Mouse (Mus musculus): ENCODE data around the gene Gm9913.

The Gm9913 gene

DNA sequence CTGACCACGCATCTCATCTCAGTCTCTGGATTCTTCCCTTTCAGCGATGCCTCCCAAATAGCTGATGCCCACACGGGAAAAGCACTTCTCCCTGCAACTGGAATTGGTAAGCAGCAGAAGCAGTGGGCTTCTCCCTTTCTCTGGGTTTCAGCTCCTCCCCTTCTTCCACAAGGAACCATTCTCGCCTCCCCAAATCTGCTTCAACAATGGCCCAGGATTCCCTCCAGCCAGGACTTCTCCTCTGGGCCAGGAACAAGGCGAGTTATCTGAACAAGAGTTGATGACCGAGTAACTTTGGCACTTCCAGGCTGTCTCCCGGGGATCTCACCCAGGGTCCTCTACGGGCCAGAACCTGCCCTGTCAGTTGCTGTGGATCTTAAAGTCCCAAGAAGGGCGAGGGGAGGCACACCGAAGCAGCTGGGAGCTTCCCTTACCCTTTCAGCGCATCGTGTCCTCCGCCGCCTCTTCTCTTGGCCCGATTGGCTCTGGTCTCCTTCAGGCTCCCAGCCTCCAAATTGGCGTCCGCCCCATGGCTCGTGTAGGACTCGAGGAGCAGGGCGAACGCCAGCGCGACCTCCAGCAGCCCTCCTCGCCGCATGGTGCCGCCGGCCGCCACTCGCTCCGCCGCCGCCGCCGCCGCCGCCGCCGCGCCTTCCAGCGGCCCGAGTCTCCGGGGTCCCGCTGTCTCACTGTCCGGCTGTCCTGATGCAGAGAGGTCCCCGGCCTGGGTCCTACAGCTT lies at the start of gene Gm9913:
TSS of gene Gm9913 (plus strand) at position 84 of the 740 bp plus-strand sequence.
- peak; percentile 44 for DNase-seq (ENCODE audit: low spot score)

DNA sequence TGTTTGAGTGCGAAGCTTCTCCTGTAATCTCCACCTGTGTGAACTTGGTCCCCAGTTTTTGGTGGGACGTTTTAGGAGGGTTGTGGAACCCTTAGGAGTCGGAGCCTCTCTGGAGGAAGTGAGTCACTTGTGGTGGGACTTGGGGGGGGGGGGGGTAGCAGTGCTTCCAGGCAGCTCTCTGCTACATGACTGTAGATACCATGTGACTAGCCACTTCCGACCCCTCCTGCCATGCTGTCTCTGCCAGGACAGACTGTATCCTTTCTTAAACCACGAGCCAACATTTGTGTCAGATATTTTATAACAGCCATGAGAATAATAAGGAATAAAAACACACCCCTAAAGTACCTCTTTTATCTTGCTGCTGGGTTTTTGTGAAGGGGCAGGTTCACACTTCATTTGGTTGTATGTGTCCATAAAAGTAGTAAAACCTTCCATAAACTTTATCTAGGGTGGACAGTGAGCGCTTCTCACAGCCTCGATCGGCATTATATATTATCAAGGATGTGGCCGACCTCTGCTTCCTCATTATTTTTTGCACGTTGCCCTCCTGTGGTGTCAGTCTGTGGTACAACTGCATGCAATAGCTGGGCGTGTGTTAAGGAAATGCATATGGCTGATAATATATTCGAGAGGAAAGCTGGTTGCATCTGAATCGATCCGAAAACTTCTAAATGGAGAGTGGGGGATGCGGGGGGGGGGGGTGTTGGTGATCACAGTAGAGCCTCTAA lies 48.7 kb upstream of the Gm9913 start:
- DNase-seq (ENCODE audit: low spot score), result no peak

DNA sequence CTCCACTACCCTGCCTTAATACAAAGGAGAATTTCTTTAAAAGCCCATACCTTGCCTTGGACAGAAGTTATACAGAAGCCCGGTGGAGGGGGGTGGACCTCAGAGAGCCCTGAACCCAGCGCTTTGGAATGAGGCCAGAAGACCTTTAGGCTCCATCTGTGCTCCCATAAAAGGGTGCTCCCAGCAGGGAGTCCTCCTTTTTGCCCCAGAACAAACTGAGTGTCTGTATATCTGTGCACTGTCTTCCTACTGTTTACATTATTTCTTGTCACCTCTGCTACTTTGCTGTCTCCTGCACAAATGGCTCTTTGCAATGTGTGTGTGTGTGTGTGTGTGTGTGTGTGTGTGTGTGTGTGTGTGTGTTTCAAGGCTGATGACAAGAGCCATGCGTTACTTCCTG lies 45.8 kb upstream of the Gm9913 start:
- no peak for DNase-seq (ENCODE audit: low spot score)

DNA sequence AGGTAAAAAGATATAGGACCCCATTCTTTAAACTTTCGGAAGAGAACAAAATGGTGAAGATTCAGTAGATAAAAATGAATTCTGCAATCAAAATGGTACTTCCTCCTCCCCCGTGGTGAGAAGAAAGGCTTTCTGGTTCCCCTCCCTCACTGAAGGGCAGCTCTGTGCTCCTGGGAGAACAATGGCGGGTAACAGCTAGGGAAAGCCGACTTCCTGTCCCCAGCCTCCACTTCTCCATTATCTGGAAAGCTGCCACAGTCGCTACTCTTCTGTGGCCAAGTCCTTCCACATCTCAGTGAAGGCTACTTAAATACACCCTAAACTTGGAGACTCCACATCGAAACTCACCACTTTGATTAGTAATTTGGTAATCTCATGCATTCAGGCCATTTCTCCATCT lies 40.9 kb upstream of the Gm9913 start:
- no peak for DNase-seq (ENCODE audit: low spot score)

DNA sequence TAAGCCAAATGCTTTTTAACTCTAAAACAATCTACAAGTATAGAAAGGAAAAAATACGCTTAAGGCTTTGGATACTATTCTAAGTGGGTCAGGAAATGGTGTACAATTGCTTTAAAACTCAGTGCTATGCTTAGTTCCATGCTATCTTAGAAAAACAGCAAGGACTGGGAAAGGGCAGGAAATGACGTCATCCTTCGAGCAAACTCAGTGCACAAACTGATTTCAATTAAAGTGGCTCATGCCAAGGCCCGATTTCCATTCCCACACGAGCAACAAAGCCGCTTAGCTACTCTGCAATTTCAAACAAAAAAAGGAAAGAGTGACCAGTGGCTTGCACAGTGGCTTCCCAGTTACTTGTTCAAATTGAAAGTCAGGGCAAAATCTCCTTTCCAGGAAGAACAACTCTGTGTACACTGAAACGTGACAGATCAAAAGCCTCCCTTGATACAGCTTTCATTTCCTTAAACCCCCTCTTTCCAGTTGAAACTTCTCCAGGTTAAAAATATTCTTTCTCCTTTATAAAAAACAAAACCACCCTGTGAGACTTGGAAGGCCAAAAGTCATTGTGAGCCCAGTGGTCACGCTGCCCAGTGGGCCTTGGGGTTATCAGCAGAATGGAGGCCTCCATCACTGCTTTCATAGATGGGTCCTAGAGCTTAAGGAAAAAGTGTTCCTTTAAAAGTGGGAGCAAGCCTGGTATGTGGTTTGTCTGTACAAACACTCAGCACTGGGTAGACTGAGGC lies 34.2 kb upstream of the Gm9913 start:
- DNase-seq (ENCODE audit: low spot score), result no peak

GRCm38 (mm10) chr2:125471721-125472120 lies 33.2 kb upstream of the Gm9913 start:
- no peak for DNase-seq (ENCODE audit: low spot score)

- no peak for DNase-seq (ENCODE audit: low spot score)
These were observed 31.7 kb upstream of the Gm9913 start for GRCm38 (mm10) chr2:125473228-125473627.

- no peak for DNase-seq (ENCODE audit: low spot score)
These were observed 30.2 kb upstream of the Gm9913 start for GRCm38 (mm10) chr2:125474690-125475089.

DNA sequence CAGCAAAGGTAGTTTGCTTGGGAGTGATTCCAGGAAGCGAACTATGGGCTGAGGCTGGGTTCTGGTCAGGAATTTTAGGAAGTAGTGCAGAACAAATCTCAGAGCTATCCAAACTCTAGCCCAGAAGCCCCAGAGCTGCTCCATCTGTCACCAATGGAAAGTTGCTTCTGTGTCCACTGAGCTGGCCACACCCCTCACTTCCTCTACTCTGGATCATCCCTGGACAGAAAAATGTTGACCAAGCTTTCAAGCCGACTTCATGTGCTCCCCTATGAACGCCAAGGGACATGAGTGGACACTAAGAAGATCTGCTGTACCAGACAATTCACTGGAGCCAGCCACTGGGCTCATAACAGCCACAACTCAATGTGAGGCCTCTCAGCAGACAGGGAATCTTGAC lies 28.7 kb upstream of the Gm9913 start:
- no peak for DNase-seq (ENCODE audit: low spot score)

- no peak for DNase-seq (ENCODE audit: low spot score)
These were observed 27.5 kb upstream of the Gm9913 start for GRCm38 (mm10) chr2:125477367-125477766.

DNA sequence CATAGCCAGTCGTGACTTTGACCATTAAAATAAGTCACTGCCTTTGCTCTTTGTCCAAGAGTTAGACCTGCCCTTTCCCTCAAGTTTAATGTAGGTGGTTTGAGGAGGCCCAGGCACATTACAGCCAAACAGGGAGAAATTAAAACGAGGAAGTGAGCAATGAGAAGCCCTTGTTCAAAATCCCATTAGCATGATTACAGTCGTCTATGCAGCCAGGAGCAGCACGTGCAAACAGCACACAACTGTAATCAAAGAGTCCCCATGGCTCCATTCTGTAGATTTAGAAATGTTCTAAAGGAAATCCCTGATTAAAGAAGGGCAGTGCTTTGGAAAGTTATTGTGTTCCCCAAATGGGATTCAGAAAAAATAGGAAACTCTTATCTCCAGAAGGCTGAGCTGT lies 26.2 kb upstream of the Gm9913 start:
- DNase-seq (ENCODE audit: low spot score), result no peak

DNA sequence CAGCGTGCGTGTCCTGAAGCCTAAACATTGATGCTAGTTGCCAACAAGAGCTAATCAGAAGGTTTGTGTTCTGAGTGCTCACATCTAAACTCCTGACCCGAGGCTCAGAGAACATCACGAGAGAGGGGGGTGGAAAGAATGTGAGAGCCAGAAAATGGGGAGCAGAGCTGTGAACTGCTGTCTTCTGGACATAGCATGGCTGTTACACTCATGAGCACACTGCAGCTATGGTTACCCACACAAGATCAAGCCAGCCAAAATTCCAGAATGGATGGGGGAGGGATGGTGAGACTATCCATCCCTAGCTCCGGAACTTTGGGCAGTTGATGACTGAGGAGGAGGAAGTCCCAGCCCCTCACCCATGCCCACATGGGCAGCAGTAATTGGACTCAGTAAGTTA lies 24.8 kb upstream of the Gm9913 start:
- DNase-seq (ENCODE audit: low spot score), result no peak

GRCm38 (mm10) chr2:125481116-125481515 lies 23.8 kb upstream of the Gm9913 start:
- no peak for DNase-seq (ENCODE audit: low spot score)

DNA sequence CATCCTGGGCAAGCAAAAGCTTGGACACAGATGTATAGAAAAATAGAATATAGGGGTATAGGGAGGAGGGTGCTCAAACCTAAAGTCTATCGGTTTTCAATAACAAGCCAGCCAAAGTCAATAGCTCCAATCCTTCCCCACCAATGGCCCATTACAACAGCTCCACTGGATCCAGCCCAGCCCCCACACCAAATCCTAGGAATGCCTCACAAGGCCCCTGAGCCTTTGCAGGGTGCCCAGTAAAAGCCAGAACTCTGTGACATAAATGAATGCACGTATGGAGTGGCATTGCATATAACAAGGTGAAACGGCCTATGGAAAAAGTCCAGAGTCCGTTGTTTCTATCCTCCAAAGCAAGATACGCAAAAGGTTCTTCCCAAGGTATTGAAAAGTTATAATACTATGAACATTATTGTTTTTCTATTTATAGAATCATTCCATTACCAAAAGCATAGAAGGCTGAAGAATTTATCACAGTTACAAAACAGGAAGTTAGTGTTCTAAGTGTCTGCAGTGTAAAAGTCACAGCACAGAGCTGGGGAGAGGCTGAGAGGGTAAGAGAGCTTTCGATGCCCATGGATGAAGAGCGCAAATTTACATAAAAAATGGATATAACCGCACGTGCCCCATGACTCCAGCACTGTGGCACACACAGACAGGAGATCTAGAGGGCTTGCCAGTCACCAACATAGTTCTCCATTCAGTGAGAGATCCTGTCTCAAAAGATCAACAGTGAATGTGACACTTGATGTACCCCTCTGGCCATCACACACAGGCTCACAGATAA lies 23.2 kb upstream of the Gm9913 start:
- no peak for DNase-seq (ENCODE audit: low spot score)

DNA sequence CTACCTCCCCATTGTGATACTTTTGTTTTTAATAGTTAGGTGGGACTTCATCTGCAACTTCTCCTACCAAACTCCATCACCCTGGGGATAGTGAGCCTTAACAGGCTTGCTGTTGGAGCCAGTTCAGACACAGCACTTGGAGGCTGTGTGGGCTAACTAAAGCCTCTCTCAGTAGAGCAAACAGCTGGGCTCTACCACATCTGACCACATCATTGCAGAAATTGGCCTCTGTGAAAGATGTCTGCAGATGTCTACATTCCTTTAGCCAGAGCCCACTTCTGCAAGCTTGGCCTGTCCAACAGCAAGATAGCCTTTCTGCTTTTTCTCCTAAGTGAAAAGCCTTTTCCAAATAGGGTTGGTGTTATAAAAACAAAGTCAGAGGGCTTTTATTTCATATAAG lies 20.7 kb upstream of the Gm9913 start:
- no peak for DNase-seq (ENCODE audit: low spot score)

- DNase-seq (ENCODE audit: low spot score), result no peak
These were observed 20.0 kb upstream of the Gm9913 start for GRCm38 (mm10) chr2:125484910-125485309.

- no peak for DNase-seq (ENCODE audit: low spot score)
These were observed 14.9 kb upstream of the Gm9913 start for GRCm38 (mm10) chr2:125489979-125490378.

- DNase-seq (ENCODE audit: low spot score), result no peak
These were observed 12.6 kb upstream of the Gm9913 start for GRCm38 (mm10) chr2:125492050-125492900.

DNA sequence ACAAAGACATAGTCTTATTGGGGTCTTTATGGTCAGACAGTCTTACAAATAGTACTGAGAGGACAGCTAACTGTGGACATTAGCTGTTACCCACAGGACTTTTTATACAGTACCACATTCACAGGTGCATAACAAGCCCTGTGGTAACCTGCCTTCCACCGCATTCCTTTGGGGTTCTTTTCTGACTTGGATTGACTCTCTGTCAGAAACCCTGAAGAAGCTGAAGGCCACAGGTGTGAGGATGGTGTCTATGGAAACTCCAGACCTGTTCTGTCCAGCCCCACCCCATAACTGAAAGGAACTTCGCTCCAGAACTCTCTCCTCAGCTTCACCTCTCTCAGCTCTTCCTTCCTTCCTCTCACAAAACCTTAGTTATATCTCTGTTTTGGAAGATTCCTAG lies 10.6 kb upstream of the Gm9913 start:
- no peak for DNase-seq (ENCODE audit: low spot score)

DNA sequence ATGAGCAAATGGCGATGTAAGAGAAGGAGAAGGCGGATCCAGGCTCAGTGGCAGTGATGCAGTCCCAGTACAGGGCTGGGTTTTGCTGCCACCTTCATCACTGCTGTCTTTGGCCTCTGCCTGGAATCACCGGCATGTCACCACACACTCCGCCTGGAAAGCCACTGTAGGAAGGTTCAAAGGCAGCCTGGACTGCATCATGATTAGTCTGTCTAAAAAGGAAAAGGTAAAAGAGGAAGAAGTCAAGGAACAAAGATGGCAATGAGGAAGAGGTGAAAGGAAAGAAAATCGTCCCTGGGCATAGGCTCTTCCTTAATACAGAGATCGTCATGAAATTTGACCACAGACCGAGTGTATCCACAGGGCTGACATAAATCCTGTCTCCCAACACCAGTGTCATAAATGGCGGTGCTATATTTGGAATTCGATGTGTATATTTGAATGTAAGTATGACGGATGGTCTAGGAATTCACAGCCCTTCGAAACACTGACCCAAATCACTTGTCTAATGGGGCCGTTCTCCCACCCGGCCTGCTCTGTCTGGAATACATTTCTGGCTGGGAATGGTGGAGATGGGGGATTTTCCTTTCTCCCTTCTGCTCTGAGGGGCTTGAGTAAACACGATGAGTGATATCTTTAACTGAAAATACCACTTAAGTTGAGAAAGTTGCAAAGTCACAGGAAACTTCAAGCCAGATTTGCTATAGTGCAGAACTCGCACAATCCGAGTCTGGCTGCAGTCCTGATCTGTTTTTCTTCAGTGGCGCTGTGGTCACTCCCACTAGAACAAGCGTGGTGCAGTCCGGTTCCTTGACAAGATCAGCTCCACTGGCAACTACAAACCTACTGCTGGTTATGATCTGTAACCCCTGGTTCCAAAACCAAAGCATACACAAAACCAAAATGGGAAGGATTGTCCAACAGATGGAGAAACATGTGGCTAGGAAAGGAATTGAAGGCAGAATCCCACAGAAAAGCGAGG lies 9.8 kb upstream of the Gm9913 start:
- no peak for DNase-seq (ENCODE audit: low spot score)

All from ovary, postnatal 14 days (tissue).